ENCODE assay signal across 9 mouse cellular contexts in genomic region chr16:60605832-60606583, GRCm38 (mm10). TPM values are rescaled to one million over a fixed set of nuclear protein-coding genes. Genes with fewer than 3 reads are reported as not detected.
A peak's percentile ranks its signal among the peaks of the same experiment; 100 is the strongest.
DNase-seq lines count a peak whose midpoint lies in the region; ATAC-seq lines count a peak whose summit lies in the region.
"Had no signal": no experiment of that assay in that cellular context is flagged by ENCODE, and none has a peak within 500 bp of the region (broad histone marks: within the 10 kb centered on the region; RNA-seq: fewer than 3 reads in every experiment).

No protein-coding gene starts in this region.

- peaks cover 22% of the 10 kb centered on the region for H3K4me1 ChIP-seq in neural tube, embryonic 15.5 days

- peak; percentile 91 for ATAC-seq in neural tube, embryonic 15.5 days (ENCODE audit: low FRiP score)
- no peak for ATAC-seq in megakaryocyte, adult 5-6 weeks (ENCODE audit: poor library complexity, severe bottlenecking)

- under 1% methylated on average over 38 of the region's 38 CpGs for WGBS in neural tube, embryonic 15.5 days

- peak overlapping the region; percentile 69 for H3K27ac ChIP-seq in neural tube, embryonic 15.5 days (replicated peaks)

- H3K4me2 ChIP-seq in neural tube, embryonic 15.5 days = peak overlapping the region; percentile 90

- DNase-seq in thymus, postnatal 4 days = peak; percentile 5
- no peak for DNase-seq in thymus, postnatal 10 days (ENCODE audit: low spot score in 2 of 2)
- DNase-seq in embryo, embryonic 10 days (ENCODE audit: low spot score) = peak; percentile 76
- DNase-seq in heart, postnatal 4 days = peak; percentile 22
- peak; percentile 60 to 63 for DNase-seq in left cerebral cortex, postnatal 10 days (ENCODE audit: extremely low spot score in 1 of 2, low spot score in 2 of 2)
- no peak for DNase-seq in spleen, adult 12 weeks (ENCODE audit: low spot score)

- H3K4me3 ChIP-seq in neural tube, embryonic 15.5 days (replicated peaks) = peak overlapping the region; percentile 62
- H3K4me3 ChIP-seq: myocyte had no signal

- H3K27me3 ChIP-seq in neural tube, embryonic 15.5 days (replicated peaks) = 0 out of 2 replicates have a peak, but pooled peaks cover 5% of the 10 kb centered on the region

- no peaks in the 10 kb centered on the region for H3K36me3 ChIP-seq in neural tube, embryonic 15.5 days

- peak overlapping the region; percentile 75 for H3K9ac ChIP-seq in neural tube, embryonic 15.5 days (replicated peaks)

- no peaks in the 10 kb centered on the region for H3K9me3 ChIP-seq in neural tube, embryonic 15.5 days (replicated peaks)

- intact Hi-C loops in left cerebral cortex, postnatal 10 days (cut with DNase I) = loop anchor here (10.0 kb wide), 1 partner anchor 921 kb away; no protein-coding TSS in a partner anchor

RNA-seq across cellular contexts. Expression of gene Epha6, which starts 0.7 kb away (rescaled TPM):
- not detected for total RNA-seq in heart, postnatal 4 days (2021)
- 10 to 100 TPM; 65.9 to 75.7 TPM for total RNA-seq in left cerebral cortex, postnatal 10 days (2021)
- 7.0 and 8.6 TPM in 2 replicates for polyA plus RNA-seq in neural tube, embryonic 15.5 days (2015; fragmentation: Nextera tagmentation; extraction: Ambion mirVana)
- not detected in 2 replicates for total RNA-seq in megakaryocyte, adult 5-6 weeks (2015)
- 0.37 TPM in 1 of 2 replicates, not detected in the other for total RNA-seq in megakaryocyte, adult 5-6 weeks (2017)
- polyA plus RNA-seq: myocyte had no signal

Comparison
In these comparisons a context has a peak if more than half of its experiments do, and no peak if none do; other contexts are left out.
1. DNase-seq: peak in thymus, postnatal 4 days (single experiment), embryo, embryonic 10 days (single experiment), heart, postnatal 4 days (single experiment) and left cerebral cortex, postnatal 10 days (2 of 2); none in thymus, postnatal 10 days (0 of 2) and spleen, adult 12 weeks (single experiment).
2. RNA of gene Epha6, which starts 0.7 kb away (total RNA-seq): 65.9 to 75.7 TPM in left cerebral cortex, postnatal 10 days; 0.37 TPM in megakaryocyte, adult 5-6 weeks and not detected in heart, postnatal 4 days; every median in the first group is over 10 times any median in the second.